Mouse (Mus musculus) G1E (cell line): ENCODE data around the gene Npy1r. TPM values are rescaled to one million over a fixed set of nuclear protein-coding genes. Genes with fewer than 3 reads are reported as not detected.

Experiments used
- ATAC-seq: 2 replicates; pipeline ENCODE4 v1.8.0; 2016; ENCODE audit warnings: mild to moderate bottlenecking; ENCODE audit not compliant: insufficient number of reproducible peaks, poor library complexity, low FRiP score, severe bottlenecking; ENCODE audit errors: extremely low read depth
- DNase-seq: peaks from one replicate; pipeline ENCODE4 v3.0.0; 2012; ENCODE audit warnings: low spot score
- H3K27me3 ChIP-seq: 2 replicates; pipeline ENCODE4 v1.6.1; 2012; ENCODE audit warnings: mild to moderate bottlenecking, low read length, inconsistent platforms; ENCODE audit not compliant: insufficient read depth
- H3K36me3 ChIP-seq: replicated peaks from 2 replicates; pipeline ENCODE3; 2012; ENCODE audit warnings: mild to moderate bottlenecking, inconsistent platforms
- H3K4me1 ChIP-seq: 2 replicates; pipeline ENCODE4 v1.6.1; 2012; ENCODE audit warnings: low read depth, low read length, inconsistent platforms, mixed read lengths; ENCODE audit not compliant: insufficient read depth
- H3K4me3 ChIP-seq: 2 replicates; pipeline ENCODE4 v1.5.1; 2012; ENCODE audit warnings: low read depth, mild to moderate bottlenecking, inconsistent platforms, low read length, moderate library complexity, mixed read lengths
- H3K9me3 ChIP-seq: replicated peaks from 2 replicates; pipeline ENCODE4 v1.6.1; 2012; ENCODE audit warnings: inconsistent platforms
- CTCF ChIP-seq: IDR thresholded peaks from 2 replicates; pipeline ENCODE4 v1.5.1; 2012; ENCODE audit warnings: low read depth, low read length, inconsistent platforms, mixed read lengths
- GATA1 ChIP-seq: IDR thresholded peaks from 2 replicates; pipeline ENCODE4 v1.6.1; 2012; ENCODE audit warnings: borderline replicate concordance, low read length, inconsistent platforms, mixed read lengths
- GATA2 ChIP-seq: IDR thresholded peaks from 2 replicates; pipeline ENCODE4 v1.6.1; 2012; ENCODE audit warnings: low read depth, low read length, inconsistent platforms, borderline replicate concordance
- POLR2AphosphoS5 ChIP-seq: IDR thresholded peaks from 2 replicates; pipeline ENCODE4 v1.6.1; 2012; ENCODE audit warnings: low read depth, low read length, inconsistent platforms; ENCODE audit not compliant: insufficient replicate concordance
- TAL1 ChIP-seq: conservative IDR thresholded peaks from 2 replicates; pipeline ENCODE4 v1.6.1; 2012; ENCODE audit warnings: low read depth, low read length, inconsistent platforms, mixed read lengths
- polyA plus RNA-seq: library from polyadenylated mRNA; stranded (reverse); fragments of >175 nt; gene quantifications from 2 replicates; pipeline ENCODE4 v1.2.3, GENCODE M21; 2012
- total RNA-seq, 2 experiments: library from RNA; stranded (forward) in 1 of 2; stranded (reverse) in 1 of 2; fragments of 200-1000 nt in 1 of 2; fragments of >200 nt in 1 of 2; fragmentation: Nextera tagmentation in 1 of 2; gene quantifications; 2 replicates each; pipeline ENCODE4 v1.2.3; 2014 to 2017

Gene Npy1r
- total and polyA plus RNA-seq, 3 experiments: 0.05 TPM; not detected in 2

GRCm38 (mm10) chr8:66742359-66742758, 45.4 kb downstream of the Npy1r start:
- DNase-seq (no peak), ATAC-seq (no peak)
- no peaks in the 10 kb centered on the region for H3K4me1 ChIP-seq
- H3K27me3 ChIP-seq: peaks cover 5% of the 10 kb centered on the region; the same call in 1 of the 2 replicates
- H3K9me3 ChIP-seq: no peaks in the 10 kb centered on the region
- H3K4me3 ChIP-seq: no peak overlapping the region
- H3K36me3 ChIP-seq: no peaks in the 10 kb centered on the region
- TF ChIP-seq POLR2AphosphoS5 (no peak), CTCF (no peak), TAL1 (no peak), GATA2 (no peak), GATA1 (no peak)

GRCm38 (mm10) chr8:66745612-66746011, 48.6 kb downstream of the Npy1r start:
- Histone ChIP-seq H3K36me3 (no peaks in the 10 kb centered on the region), H3K27me3 (no peaks in the 10 kb centered on the region)
- no peak for TF ChIP-seq CTCF
- no peak for TF ChIP-seq TAL1
- no peak for TF ChIP-seq GATA1
- TF ChIP-seq GATA2: no peak
- no peak for TF ChIP-seq POLR2AphosphoS5

GRCm38 (mm10) chr8:66751621-66752020, 54.6 kb downstream of the Npy1r start:
- Histone ChIP-seq H3K27me3 (no peaks in the 10 kb centered on the region), H3K36me3 (no peaks in the 10 kb centered on the region), H3K4me1 (no peaks in the 10 kb centered on the region), H3K4me3 (no peak overlapping the region), H3K9me3 (no peaks in the 10 kb centered on the region)
- DNase-seq: no peak
- TF ChIP-seq POLR2AphosphoS5 (no peak), GATA1 (no peak)
- ATAC-seq: no peak

More at GRCm38 (mm10) chr8:66745612-66746011, 48.6 kb downstream of the Npy1r start:
- Histone ChIP-seq H3K9me3 (no peaks in the 10 kb centered on the region), H3K4me3 (no peak overlapping the region), H3K4me1 (no peaks in the 10 kb centered on the region)
- DNase-seq (no peak), ATAC-seq (no peak)

GRCm38 (mm10) chr8:66756161-66756560, 59.2 kb downstream of the Npy1r start:
- no peaks in the 10 kb centered on the region for H3K9me3 ChIP-seq
- no peak for DNase-seq
- no peak overlapping the region for H3K4me3 ChIP-seq
- H3K36me3 ChIP-seq: no peaks in the 10 kb centered on the region
- TF ChIP-seq GATA1 (no peak), CTCF (no peak), TAL1 (no peak), GATA2 (no peak), POLR2AphosphoS5 (no peak)
- no peaks in the 10 kb centered on the region for H3K27me3 ChIP-seq
- no peaks in the 10 kb centered on the region for H3K4me1 ChIP-seq
- ATAC-seq: no peak

Other genes starting within 250 kb of the Npy1r start
- 33.6 and 36.4 TPM in 2 replicates for gene Tma16, start 210.7 kb upstream of the Npy1r start, total RNA-seq (2014; fragmentation: Nextera tagmentation)
- gene Tma16, start 210.7 kb upstream of the Npy1r start, total RNA-seq (2017): 26.6 and 29.3 TPM in 2 replicates
- 6.4 and 9.7 TPM in 2 replicates for gene Tma16, start 210.7 kb upstream of the Npy1r start, polyA plus RNA-seq
- not detected in 2 replicates for gene Tktl2, start 185.4 kb upstream of the Npy1r start, total RNA-seq (2014; fragmentation: Nextera tagmentation)
- 0.05 and 0.12 TPM in 2 replicates for gene Tktl2, start 185.4 kb upstream of the Npy1r start, total RNA-seq (2017)
- not detected in 2 replicates for gene Tktl2, start 185.4 kb upstream of the Npy1r start, polyA plus RNA-seq
- not detected in 2 replicates for gene Npy5r, start 9.1 kb upstream of the Npy1r start, total RNA-seq (2014; fragmentation: Nextera tagmentation)
- gene Npy5r, start 9.1 kb upstream of the Npy1r start, total RNA-seq (2017): not detected in 2 replicates
- not detected in 2 replicates for gene Npy5r, start 9.1 kb upstream of the Npy1r start, polyA plus RNA-seq
- gene Naf1, start 163.0 kb downstream of the Npy1r start, total RNA-seq (2014; fragmentation: Nextera tagmentation): 63.4 and 87.9 TPM in 2 replicates
- gene Naf1, start 163.0 kb downstream of the Npy1r start, total RNA-seq (2017): 14.6 and 15.5 TPM in 2 replicates
- gene Naf1, start 163.0 kb downstream of the Npy1r start, polyA plus RNA-seq: 47.7 and 62.5 TPM in 2 replicates